Comparison of ENCODE assay signal across 17 mouse cellular contexts in genomic region chr5:12751514-12751913, GRCm38 (mm10).
DNase-seq lines count a peak whose midpoint lies in the region; ATAC-seq and TF ChIP-seq lines count a peak whose summit lies in the region.
"Had no signal": no experiment of that assay in that cellular context is flagged by ENCODE, and none has a peak within 500 bp of the region (broad histone marks: within the 10 kb centered on the region; RNA-seq: fewer than 3 reads in every experiment).

No protein-coding gene starts in this region.

- no peaks in the 10 kb centered on the region for H3K36me3 ChIP-seq in midbrain, embryonic 14.5 days (ENCODE audit: control insufficient read depth, insufficient read depth, low read length)
- no peaks in the 10 kb centered on the region for H3K36me3 ChIP-seq in midbrain, embryonic 13.5 days
- H3K36me3 ChIP-seq in limb, embryonic 14.5 days (ENCODE audit: control insufficient read depth, insufficient read depth, low read length), result no peaks in the 10 kb centered on the region
- H3K36me3 ChIP-seq: embryonic facial prominence, embryonic 15.5 days; intestine, embryonic 15.5 days; limb, embryonic 12.5 days had no signal

- H3K4me3 ChIP-seq in midbrain, embryonic 14.5 days (replicated peaks; ENCODE audit: low read depth, low read length), result no peak overlapping the region
- H3K4me3 ChIP-seq in midbrain, embryonic 13.5 days (replicated peaks), result no peak overlapping the region
- H3K4me3 ChIP-seq in limb, embryonic 14.5 days (replicated peaks; ENCODE audit: low read length), result no peak overlapping the region
- H3K4me3 ChIP-seq: embryonic facial prominence, embryonic 15.5 days; intestine, embryonic 15.5 days; limb, embryonic 12.5 days had no signal

- ATAC-seq in midbrain, embryonic 14.5 days (ENCODE audit: low FRiP score, low TSS enrichment), result no peak
- no peak for ATAC-seq in midbrain, embryonic 13.5 days
- no peak for ATAC-seq in limb, embryonic 14.5 days (ENCODE audit: low FRiP score, low read depth)
- ATAC-seq: CD4-positive, CD25-positive, alpha-beta regulatory T cell, adult 4 months; intestine, embryonic 15.5 days; midbrain, embryonic 16.5 days had no signal

- H3K9me3 ChIP-seq in midbrain, embryonic 14.5 days (ENCODE audit: control insufficient read depth, low read length), result no peaks in the 10 kb centered on the region
- no peaks in the 10 kb centered on the region for H3K9me3 ChIP-seq in midbrain, embryonic 13.5 days
- no peaks in the 10 kb centered on the region for H3K9me3 ChIP-seq in limb, embryonic 14.5 days (ENCODE audit: control insufficient read depth, low read length)
- H3K9me3 ChIP-seq: embryonic facial prominence, embryonic 15.5 days; intestine, embryonic 15.5 days; limb, embryonic 12.5 days had no signal

- H3K27ac ChIP-seq in midbrain, embryonic 14.5 days (replicated peaks; ENCODE audit: low read depth, low read length), result no peak overlapping the region
- H3K27ac ChIP-seq in midbrain, embryonic 13.5 days, result no peak overlapping the region
- H3K27ac ChIP-seq in limb, embryonic 14.5 days (replicated peaks; ENCODE audit: low read depth, low read length), result no peak overlapping the region
- H3K27ac ChIP-seq: embryonic facial prominence, embryonic 15.5 days; intestine, embryonic 15.5 days; limb, embryonic 12.5 days had no signal

- no peak overlapping the region for H3K4me2 ChIP-seq in midbrain, embryonic 14.5 days (ENCODE audit: low read length)
- H3K4me2 ChIP-seq in midbrain, embryonic 13.5 days (replicated peaks), result no peak overlapping the region
- no peak overlapping the region for H3K4me2 ChIP-seq in limb, embryonic 14.5 days (replicated peaks; ENCODE audit: low read depth, low read length, severe bottlenecking)
- H3K4me2 ChIP-seq: embryonic facial prominence, embryonic 15.5 days; heart, embryonic 11.5 days; intestine, embryonic 15.5 days; limb, embryonic 12.5 days had no signal

- WGBS in midbrain, embryonic 14.5 days, result 65% methylated on average over 5 of the region's 5 CpGs
- WGBS in midbrain, embryonic 13.5 days, result 56% methylated on average over 5 of the region's 5 CpGs
- WGBS in limb, embryonic 14.5 days, result 17% methylated on average over 5 of the region's 5 CpGs

- peak; percentile 1 for DNase-seq in midbrain, embryonic 14.5 days
- DNase-seq in embryo, embryonic 9.5 days (ENCODE audit: extremely low spot score), result peak; percentile 17
- DNase-seq in limb, embryonic 14.5 days (ENCODE audit: low spot score), result peak; percentile 5
- DNase-seq in layer of hippocampus, adult 8-10 months (ENCODE audit: low spot score in 2 of 2), result no peak
- no peak for DNase-seq in MN1 (ENCODE audit: low spot score)
- no peak for DNase-seq in testis, postnatal 10 days (ENCODE audit: low spot score)
- DNase-seq: adrenal gland, postnatal 36 days; cerebellum, postnatal 10 days; gastrocnemius, postnatal 36 days; lung, postnatal 4 days had no signal

- no peak for TF ChIP-seq POLR2A in limb, embryonic 14.5 days (IDR thresholded peaks at IDR 0.05; ENCODE audit: borderline replicate concordance, extremely low read depth, insufficient read depth, insufficient read length)

- H3K4me1 ChIP-seq in midbrain, embryonic 14.5 days (ENCODE audit: control insufficient read depth, insufficient read depth, low read length), result no peaks in the 10 kb centered on the region
- H3K4me1 ChIP-seq in midbrain, embryonic 13.5 days (replicated peaks), result no peaks in the 10 kb centered on the region
- no peaks in the 10 kb centered on the region for H3K4me1 ChIP-seq in limb, embryonic 14.5 days (ENCODE audit: control insufficient read depth, insufficient read depth, low read length)
- H3K4me1 ChIP-seq: embryonic facial prominence, embryonic 15.5 days; intestine, embryonic 15.5 days; limb, embryonic 12.5 days had no signal

- no peaks in the 10 kb centered on the region for H3K27me3 ChIP-seq in midbrain, embryonic 14.5 days (ENCODE audit: control insufficient read depth, insufficient read depth, low read length)
- no peaks in the 10 kb centered on the region for H3K27me3 ChIP-seq in midbrain, embryonic 13.5 days
- no peaks in the 10 kb centered on the region for H3K27me3 ChIP-seq in limb, embryonic 14.5 days (ENCODE audit: control insufficient read depth, insufficient read depth, low read length)
- H3K27me3 ChIP-seq: embryonic facial prominence, embryonic 15.5 days; intestine, embryonic 15.5 days; limb, embryonic 12.5 days had no signal

- no peak overlapping the region for H3K9ac ChIP-seq in midbrain, embryonic 14.5 days (replicated peaks; ENCODE audit: low read length)
- no peak overlapping the region for H3K9ac ChIP-seq in midbrain, embryonic 13.5 days (replicated peaks)
- H3K9ac ChIP-seq in limb, embryonic 14.5 days (ENCODE audit: low read depth, low read length, severe bottlenecking), result no peak overlapping the region
- H3K9ac ChIP-seq: embryonic facial prominence, embryonic 15.5 days; intestine, embryonic 15.5 days; limb, embryonic 12.5 days had no signal

Comparison
In these comparisons a context has a peak if more than half of its experiments do, and no peak if none do; other contexts are left out.
1. DNase-seq: peak in midbrain, embryonic 14.5 days (single experiment), embryo, embryonic 9.5 days (single experiment) and limb, embryonic 14.5 days (single experiment); none in layer of hippocampus, adult 8-10 months (0 of 2), MN1 (single experiment) and testis, postnatal 10 days (single experiment).